Mouse (Mus musculus) layer of hippocampus, adult 9-11 months (tissue): ENCODE measurements around the gene Gba.
"Not testable (repeated sequence)": the region's sequence is repeated elsewhere in the genome, so short reads cannot be mapped to it uniquely, and the experiment has no call there.

Experiments used
- DNase-seq: peaks from one replicate; pipeline ENCODE4 v3.0.0; 2022

The Gba gene

GRCm38 (mm10) chr3:89202253-89203141, at the start of gene Gba:
Gba (plus strand) TSS chr3:89202928.
- peak; percentile 88 for DNase-seq

DNA sequence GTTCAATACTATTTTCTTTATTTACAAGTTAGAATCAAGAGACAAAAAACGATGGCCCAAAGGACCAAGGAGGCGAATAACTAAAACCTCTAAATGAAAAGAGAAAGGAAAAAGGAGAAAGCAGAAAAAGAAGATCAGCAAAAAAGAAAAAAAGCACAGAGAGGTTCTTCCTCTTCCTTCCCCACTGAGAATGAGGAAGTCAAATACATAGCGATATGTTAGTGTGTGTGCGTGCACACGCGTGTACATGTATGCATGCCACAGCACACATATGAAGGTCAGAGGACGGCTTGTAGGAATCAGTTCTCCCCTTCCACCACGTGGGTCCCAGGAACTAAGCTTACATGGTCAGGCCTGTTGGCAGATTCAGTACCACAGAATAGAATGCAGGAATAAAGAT, 45.8 kb upstream of the Gba start:
- DNase-seq = no peak

DNA sequence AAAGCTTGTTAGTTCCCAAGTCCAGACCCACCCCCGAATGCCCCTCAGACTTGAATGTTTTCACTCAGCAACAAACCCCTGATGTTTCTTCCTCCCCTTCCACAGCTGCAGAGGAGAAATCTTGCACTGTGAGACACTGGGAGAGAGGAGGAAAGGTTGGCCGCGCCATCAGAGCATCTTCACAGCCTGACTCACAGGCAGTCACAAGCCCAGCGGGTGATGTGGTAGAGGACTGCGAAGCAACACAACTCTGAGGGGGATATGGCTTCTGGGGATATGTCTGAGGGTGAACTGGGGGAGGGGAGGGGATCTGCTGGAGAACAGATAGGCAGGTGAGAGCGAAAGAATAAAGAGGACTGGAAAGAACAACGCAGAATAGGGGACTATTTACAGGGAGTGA, 44.1 kb upstream of the Gba start:
- no peak for DNase-seq

GRCm38 (mm10) chr3:89159211-89159610, 43.5 kb upstream of the Gba start:
- no peak for DNase-seq

- no peak for DNase-seq
These were observed 42.9 kb upstream of the Gba start, which contains the start of gene Hcn3 for GRCm38 (mm10) chr3:89159616-89160344. Hcn3 (minus strand) TSS chr3:89160196.

DNA sequence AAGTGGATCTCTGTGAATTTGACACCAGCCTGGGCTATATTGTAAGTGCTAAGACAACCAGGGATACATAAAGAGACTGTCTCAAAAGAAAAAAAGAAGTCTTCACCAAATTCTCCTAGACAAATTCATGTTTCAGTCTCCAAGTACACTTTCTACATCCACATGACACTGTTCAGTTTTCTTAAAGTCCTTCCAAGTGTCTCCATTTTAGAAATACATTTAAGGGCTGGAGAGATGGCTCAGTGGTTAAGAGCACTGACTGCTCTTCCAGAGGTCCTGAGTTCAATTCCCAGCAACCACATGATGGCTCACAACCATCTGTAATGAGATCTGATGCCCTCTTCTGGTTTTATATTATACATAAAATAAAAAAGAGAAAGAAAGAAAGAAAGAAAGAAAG, 41.5 kb upstream of the Gba start:
- not testable (repeated sequence) for DNase-seq

GRCm38 (mm10) chr3:89161786-89162185, 40.9 kb upstream of the Gba start:
- DNase-seq = no peak

GRCm38 (mm10) chr3:89163123-89163522, 39.6 kb upstream of the Gba start:
- DNase-seq = no peak

DNA sequence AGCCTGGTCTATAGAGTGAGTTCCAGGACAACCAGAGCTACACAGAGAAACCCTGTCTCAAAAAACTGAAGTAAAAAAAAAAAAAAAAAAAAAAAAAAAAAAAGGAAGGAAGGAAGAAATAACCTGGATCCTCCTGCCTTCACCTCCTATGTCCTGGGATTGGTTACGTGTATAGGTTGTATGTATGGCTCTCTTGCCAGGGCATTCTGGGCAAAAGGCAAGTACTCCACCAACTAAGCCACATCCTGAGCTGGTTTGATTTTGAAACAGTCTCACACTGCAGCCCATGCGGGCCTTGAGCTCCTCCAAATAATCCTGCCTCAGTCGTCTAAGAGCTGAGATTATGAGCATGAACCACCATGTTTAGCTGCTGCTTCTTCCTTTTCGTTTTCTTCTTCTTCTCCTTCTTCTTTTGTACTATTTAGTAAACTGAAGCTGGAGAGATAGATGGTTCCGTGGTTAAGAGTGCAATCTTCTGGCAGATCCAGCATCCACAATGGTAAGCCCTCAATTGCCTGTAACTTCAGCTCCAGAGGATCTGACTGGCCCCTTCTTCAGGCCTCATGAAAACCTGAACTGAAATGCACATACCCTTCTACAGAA, 39.0 kb upstream of the Gba start:
- DNase-seq = no peak

- peak; percentile 95 for DNase-seq
These were observed 38.0 kb upstream of the Gba start, which contains the start of gene Clk2 for GRCm38 (mm10) chr3:89164506-89165267. Clk2 (plus strand) TSS chr3:89164795.

- no peak for DNase-seq
These were observed 37.4 kb upstream of the Gba start for GRCm38 (mm10) chr3:89165268-89165870.

- no peak for DNase-seq
These were observed 35.8 kb upstream of the Gba start for GRCm38 (mm10) chr3:89166945-89167344.

- no peak for DNase-seq
These were observed 27.9 kb upstream of the Gba start for GRCm38 (mm10) chr3:89174844-89175243.

GRCm38 (mm10) chr3:89175544-89175943, 27.2 kb upstream of the Gba start:
- no peak for DNase-seq

- DNase-seq = no peak
These were observed 26.3 kb upstream of the Gba start for GRCm38 (mm10) chr3:89176421-89176820.

GRCm38 (mm10) chr3:89177242-89178106, 25.3 kb upstream of the Gba start, which contains the start of gene Scamp3:
Scamp3 (plus strand) TSS chr3:89177473.
- peak; percentile 96 for DNase-seq

GRCm38 (mm10) chr3:89178107-89178385, 24.7 kb upstream of the Gba start:
- no peak for DNase-seq

- no peak for DNase-seq
These were observed 23.7 kb upstream of the Gba start for GRCm38 (mm10) chr3:89179056-89179455.

- no peak for DNase-seq
These were observed 20.8 kb upstream of the Gba start for GRCm38 (mm10) chr3:89181749-89182500.

- no peak for DNase-seq
These were observed 20.1 kb upstream of the Gba start for GRCm38 (mm10) chr3:89182531-89183057.
